Mouse (Mus musculus) frontal cortex, adult (tissue): Measurements from ENCODE around the gene Fermt3.
A peak's percentile ranks its signal among the peaks of the same experiment; 100 is the strongest.
"Not testable (repeated sequence)": the region's sequence is repeated elsewhere in the genome, so short reads cannot be mapped to it uniquely, and the experiment has no call there.

Source experiments
- ATAC-seq: cut with Nextera tagmentation; 2 replicates; pipeline ENCODE4 v1.9.2; 2017; ENCODE audit warnings: mild to moderate bottlenecking, moderate library complexity, mixed read lengths; ENCODE audit not compliant: low TSS enrichment

The Fermt3 gene

DNA sequence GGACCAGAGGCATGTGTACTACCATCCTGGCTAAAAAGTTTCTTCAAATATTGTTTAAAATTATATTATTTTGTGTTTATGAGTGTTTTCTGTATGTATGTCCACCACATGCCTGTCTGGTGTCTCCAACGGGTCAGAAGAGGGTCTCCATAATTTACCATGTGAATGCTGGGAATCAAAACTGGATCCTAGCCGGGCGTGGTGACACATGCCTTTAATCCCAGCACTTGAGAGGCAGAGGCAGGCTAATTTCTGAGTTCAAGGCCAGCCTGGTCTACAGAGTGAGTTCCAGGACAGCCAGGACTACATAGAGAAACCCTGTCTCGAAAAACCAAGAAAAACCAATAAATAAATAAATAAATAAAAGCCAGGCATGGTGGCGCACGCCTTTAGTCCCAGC, 28.1 kb downstream of the Fermt3 start:
- ATAC-seq: not testable (repeated sequence)

DNA sequence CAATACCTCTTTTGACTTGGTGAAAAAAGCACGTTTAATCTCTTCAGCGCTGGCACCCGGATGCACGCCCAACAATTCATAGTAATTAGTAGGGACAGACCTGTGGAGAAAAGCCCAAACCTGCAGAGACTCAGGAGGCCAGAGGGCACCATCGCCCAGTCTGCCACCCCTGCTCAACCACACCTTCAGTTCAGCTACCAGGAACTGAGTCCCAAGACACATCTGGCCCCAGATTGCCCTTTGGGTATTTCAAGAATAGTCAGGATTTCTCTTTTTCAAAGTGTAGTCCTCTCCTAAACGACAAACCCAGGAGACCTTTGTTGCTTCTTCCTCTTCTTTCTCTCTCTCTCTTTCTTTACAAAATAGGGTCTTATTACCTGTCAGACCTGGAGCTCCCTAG, 28.6 kb downstream of the Fermt3 start:
- ATAC-seq: no peak

DNA sequence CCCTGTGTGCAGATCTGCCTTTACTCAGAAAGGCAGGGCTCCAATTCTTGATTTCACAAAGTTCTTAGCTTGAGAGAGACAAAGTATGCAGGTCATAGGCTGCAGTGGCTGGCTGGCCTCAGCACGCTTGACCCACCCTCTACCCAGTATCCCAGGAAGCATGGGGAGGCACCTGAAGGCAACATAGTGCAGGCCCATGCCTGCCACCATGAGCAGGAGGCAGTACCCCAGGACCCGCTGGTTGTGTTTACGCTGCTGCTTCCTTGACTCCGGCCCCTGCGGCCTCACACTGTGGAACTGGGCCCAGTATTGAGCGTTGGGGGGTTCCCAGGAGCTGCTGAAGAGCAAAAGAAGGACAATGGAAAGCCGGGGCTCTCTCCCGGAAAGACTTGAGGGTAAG, 30.0 kb downstream of the Fermt3 start:
- no peak for ATAC-seq

DNA sequence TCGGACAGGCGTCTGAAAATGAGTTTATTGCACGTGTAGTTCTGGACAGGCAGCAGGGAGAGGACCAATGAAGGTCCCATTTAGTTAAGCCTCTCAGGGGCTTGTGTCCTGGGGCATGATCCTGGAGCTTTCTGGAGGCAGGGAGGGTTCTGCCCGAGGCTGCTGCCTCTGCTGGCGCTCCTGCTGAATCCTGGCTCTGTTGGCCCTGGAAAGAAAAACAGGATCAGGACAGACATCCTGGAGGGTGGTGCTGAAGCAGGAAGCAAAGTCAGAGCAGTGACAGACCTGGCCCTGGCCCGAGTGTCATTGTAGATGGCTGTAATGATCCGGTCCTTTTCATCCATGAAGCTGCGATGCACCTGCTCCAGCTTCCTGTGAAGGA, 31.4 kb downstream of the Fermt3 start:
- no peak for ATAC-seq

DNA sequence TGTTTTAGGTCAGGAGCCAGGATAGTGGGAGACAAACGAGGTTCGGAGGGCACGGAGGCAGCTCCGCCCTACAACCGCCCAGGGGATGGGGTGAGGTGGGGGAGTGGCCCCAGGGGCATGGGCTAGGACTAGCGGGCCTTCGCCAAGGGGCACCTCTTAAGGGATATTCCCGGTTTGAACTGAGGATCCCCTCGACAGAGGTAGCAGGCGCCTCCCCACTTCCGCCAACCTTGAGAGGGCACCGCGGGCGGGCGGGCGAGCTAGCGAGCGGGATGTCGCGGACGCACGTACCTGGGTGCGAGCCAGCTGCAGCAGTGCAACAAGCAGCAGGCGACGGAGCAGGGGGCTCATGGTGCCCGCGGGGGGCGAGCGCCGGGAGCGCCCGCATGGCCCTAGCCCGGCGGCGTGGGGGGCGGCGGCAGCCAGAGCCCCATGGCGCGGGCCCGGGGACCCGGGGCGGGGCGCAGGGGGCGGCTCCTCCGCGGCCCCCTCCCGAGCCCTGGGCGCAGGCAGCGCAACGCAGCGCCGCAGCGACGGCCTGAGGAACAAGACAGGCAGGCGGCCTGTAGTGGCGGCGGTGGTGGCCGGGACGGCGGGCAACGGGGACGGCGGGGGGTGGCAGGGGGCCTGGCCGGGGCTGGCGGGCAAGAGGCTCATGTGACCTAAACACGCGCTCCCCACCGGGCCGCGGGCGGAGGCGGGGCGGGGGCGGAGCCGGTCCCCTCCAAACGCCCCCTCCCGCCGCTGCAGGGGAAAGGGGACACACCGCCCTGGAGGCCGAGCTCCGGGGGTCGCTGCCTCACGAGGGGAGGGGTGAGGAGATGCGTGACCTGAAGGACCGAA, 32.0 kb downstream of the Fermt3 start, which contains the start of gene Vegfb:
Gene Vegfb, minus strand, starts transcription at position 591 of the 843 bp plus-strand sequence.
- peak; percentile 18; the same call in 1 of the 2 replicates for ATAC-seq

DNA sequence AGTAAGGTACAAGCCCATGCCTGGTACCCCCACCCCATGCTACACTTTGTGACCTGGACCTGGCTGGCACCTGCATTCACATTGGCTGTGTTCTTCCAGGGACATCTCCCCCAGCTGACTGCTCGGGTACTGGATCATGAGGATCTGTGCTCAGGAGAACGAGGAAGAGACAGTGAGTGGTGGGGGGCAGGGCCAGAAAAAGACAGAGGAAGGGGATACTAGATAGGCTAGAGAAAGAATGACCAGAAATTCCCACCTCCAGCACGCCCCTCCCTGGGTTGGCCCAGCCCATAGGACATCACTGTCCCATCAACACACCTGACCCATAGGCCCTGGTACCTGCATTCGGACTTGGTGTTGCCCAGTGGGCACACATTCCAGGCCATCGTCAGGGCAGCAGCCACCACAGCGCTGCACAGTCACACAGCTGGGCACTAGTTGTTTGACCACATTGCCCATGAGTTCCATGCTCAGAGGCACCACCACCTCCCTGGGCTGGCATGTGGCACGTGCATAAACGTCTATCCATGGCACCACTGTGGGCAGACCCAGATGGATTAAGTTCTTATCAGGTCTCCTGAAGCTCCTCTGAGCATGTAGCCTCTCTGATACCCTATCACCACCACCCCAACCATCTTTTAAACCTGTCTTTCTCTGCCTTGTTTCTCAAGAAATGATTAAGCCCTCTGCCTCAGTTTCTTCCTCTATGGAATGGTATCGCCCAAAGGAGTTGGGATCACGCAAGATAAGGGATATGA, 33.1 kb downstream of the Fermt3 start:
- no peak for ATAC-seq

DNA sequence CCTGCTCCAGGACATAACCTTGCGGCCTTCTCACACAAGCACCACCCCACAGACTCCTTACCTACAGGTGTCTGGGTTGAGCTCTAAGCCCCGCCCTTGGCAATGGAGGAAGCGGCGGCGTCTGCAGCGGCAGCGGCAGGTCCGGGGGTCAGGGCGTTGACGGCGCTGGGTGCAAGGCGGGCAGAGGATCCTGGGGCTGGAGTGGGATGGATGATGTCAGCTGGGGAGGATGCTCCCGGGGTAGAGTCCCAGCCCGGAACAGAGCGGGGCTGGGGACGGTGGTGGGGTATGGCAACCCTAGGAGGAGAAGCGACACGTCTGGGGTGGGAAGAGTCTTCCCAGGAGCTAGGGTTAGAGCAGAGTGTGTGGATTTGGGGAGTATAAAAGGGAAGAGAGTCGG, 34.0 kb downstream of the Fermt3 start:
- ATAC-seq: no peak

DNA sequence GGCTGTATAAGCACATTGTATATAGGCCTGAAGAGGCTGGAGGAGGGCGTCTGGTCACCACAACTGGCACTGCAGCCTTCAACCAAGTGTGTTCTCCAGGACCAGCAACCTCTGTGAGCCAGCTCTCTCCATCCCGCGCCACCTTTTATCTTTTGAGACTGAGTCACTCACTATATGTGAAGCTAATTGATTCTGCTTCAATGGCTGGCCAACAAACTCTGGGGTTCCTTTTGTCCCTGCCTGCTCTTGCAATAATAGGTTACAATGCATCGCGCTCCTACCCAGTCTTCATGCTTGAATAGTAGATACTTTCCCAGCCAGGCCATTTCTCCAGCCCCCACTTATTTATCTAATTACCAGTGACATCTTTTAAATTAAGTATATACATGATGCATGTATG, 35.6 kb downstream of the Fermt3 start:
- no peak for ATAC-seq

DNA sequence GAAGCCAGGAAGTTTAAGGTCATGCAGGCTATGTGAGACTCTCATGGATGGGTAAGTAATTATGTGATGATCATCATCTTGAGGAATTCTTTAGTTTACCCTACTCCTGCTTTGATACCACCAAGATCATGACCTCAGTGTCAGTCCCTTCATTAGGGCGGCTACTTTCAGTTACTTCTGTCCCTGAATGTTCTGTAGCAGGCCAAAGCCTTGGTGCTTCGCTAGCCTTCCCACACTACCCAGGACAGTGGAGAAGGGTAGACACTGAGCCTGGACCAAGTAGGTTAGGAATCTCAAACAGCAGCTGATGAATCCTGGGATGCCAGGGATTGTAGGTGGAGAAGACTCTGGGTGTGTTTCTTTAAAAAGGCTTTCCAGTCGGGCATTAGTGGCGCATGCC, 37.8 kb downstream of the Fermt3 start:
- no peak for ATAC-seq

DNA sequence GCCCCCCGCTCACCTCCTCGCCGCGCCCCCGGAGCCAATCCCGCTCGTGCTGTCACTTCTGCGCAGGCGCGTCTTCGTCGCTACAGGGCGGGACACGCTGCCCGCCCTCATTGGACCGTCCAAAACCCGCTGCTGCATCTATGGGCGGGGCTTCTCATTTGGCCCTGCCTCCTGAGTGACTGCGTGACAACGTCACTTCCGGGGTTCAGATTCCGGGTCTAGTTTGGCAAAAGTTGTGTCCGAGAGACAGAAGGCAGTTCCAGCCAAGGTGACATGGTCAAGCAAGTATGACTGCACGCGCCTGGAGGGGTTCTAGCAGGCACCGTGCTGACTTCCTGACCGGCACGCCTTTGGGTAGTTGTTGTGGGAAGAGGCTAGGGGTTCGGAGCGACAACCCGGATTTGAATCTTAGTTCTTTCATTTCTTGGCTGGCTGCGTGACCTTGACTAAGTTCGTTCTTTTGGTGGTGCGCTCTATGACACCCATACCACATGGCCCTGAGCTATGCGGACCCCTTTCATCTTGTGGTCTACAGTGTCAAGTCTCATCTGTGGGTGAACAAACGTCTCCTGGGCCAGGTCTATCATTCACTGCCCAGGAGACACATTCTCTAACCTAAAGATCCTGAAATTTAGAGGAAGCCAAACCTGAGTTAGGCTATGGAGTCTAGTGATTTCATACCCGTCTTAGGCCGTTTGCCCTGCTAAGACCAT, 38.7 kb downstream of the Fermt3 start, which contains the start of gene Fkbp2:
Gene Fkbp2, minus strand, starts transcription at position 121 of the 713 bp plus-strand sequence.
- peak; percentile 63 for ATAC-seq

DNA sequence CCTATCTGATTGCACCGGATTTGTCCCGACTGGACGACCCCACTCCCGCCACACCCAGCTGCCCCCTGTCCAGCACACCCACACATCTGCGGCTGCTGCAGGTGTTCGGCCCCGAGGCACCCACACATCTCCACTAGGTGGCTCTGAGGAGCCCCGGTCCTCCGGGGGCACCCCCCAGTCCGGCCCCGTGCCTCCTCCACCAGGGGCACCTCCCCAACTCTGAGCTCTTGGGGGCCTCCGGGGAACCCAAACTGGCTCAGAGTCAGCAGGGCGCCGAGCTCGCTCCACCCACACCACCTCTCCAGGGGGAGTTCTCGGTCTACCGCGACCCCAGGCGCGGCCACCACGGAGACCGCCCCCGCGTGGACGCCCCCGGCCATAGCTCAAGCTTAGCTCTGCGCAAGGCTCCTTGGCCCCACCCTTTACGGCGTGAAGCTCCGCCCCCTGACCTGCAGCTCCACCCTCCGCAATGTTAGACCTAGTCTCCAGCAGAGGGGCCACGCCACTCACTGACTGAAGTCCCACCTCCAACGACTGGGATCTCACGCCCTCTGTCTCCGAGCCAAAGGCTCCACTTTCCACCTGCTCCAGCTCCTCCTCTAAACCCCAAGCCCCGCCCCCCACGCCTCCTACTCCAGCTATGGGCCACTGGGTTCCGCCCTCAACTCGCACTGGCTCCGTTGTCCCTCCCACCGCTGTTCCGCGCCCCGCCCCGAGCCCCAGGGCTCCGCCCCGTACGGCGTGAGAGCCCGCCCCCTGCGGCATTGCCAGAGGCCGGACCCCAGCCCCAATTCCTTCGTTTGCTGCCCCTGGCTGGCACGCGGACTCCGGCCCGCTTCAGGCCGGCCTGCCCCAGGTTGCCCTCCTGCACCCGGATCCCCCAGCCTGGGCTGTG, 39.5 kb downstream of the Fermt3 start:
- ATAC-seq: peak; percentile 79

DNA sequence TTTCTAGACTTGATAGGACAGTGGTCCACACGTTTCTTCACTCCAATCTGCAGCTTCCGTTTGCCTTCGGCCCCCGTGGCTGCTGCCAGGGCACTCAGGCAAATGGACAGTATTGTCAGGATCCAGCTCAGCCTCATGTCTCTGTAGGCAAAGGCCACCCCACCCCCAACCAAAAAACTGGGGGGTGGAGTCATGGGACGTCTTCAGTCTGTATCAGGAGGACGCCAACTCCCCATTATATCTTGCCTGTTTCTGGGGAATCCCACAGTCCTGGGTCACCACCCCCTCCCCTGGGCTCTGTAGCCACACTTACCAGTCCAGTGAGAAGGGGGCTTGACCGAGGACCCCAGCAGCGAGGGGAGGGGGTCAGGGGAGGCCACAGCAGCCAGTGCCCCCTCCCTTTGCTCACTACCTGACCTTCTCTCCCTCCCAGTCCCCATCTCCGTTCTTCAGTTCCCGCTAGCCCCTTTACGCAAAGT, 40.2 kb downstream of the Fermt3 start:
- ATAC-seq: no peak

DNA sequence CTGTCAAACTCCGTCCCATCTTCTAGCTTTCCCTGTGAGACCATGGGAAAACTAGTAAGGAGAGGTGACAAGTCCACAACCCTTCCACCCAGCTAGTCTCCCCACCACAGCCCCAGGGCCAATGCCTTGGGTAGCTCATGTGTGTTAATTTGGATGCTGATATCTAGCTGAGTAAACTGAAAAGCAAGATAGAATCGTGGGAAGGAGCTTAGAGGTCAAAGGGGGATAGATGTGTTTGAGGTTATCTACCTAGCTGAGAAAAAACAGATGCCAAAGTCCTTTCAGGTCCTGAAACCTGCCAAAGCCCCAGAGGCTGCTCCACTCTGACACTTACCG, 40.7 kb downstream of the Fermt3 start:
- no peak for ATAC-seq

DNA sequence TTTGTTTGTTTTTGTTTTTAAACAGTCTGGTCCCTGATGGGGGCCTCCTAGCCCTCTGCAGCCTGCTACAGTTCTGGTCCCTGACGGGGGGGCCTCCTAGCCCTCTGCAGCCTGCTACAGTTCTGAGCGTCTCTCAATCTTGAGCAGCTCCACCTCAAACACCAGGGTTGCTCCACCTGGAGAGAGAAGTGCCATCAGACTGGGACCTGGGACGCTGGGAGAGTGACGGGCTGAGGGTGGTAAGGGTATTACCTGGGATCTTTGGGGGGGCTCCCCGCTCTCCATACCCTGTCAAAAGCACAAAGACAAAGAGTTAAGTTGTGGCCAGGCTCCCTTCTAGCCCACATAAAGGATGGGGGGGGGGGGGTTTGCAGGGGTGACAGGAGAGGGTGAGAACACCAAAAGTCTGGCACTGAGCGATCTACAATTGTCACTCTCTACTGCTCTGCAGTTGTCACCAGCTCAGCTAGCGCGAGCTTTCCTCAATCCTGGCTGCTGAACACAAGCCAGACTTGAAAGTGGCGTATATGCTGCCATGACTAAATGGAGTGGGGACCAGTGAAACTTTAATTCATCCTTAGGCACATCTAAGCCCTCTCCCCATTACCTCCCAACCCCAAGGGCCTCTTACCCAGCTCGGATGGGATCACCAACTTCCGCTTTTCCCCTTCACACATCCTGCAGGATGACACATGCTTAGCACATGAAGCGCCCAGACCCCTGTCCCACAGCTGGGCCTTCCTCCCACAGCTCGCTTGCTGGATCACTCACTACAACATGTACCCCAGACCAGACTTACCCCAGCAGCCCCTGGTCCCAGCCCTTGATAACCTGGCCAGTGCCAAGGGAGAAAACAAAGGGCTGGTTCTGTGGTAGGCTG, 41.3 kb downstream of the Fermt3 start:
- ATAC-seq: no peak

DNA sequence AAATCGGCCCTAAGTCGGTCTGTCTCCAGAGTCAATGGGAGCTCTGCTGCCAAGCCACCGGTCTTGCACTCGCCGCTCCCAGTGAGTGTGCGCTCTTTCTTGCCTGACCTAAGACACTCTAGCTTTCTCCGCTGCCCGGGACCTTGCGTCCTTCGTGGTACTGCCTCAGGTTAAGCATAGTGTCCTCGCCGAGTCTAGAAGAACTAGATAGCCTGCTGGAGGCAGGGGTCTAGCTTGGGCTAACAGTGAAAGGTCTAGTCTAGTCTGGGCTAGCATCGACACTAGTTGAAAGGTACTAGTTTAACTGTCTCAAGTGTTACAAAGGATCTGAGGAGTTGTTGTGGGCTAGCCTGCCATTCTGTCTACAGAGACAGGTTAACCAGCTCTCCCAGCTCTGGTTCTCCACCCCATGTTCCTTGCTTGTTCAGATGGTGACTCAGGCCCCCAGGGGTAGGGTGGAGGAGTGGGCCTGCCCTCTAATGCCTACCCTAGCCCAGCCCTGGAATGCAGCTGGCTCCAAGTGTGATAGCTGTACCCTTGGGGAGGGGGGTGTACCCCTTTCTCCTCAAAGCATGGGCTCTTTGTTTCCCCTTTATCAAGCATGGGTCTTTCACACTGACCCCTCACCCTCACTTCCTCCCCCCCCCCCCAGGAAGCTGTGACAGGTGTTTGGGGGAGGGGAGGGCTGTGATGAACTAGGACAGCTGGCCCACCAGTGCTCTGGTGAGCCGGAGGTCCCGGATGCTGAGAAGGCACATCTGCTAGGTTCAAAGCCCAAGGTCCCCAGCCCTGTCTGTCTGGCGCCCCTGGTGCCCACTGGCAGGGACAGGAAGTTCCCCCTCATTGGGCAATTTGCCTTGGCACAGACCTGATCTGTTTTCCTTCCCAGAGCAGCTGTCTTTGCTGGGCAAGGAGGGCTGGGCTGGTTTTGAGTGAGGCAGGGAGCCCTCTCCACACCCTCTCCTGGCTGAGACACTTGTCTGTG, 43.4 kb downstream of the Fermt3 start, which contains the start of gene Plcb3:
Gene Plcb3, minus strand, starts transcription at position 934 of the 985 bp plus-strand sequence.
- ATAC-seq: no peak

DNA sequence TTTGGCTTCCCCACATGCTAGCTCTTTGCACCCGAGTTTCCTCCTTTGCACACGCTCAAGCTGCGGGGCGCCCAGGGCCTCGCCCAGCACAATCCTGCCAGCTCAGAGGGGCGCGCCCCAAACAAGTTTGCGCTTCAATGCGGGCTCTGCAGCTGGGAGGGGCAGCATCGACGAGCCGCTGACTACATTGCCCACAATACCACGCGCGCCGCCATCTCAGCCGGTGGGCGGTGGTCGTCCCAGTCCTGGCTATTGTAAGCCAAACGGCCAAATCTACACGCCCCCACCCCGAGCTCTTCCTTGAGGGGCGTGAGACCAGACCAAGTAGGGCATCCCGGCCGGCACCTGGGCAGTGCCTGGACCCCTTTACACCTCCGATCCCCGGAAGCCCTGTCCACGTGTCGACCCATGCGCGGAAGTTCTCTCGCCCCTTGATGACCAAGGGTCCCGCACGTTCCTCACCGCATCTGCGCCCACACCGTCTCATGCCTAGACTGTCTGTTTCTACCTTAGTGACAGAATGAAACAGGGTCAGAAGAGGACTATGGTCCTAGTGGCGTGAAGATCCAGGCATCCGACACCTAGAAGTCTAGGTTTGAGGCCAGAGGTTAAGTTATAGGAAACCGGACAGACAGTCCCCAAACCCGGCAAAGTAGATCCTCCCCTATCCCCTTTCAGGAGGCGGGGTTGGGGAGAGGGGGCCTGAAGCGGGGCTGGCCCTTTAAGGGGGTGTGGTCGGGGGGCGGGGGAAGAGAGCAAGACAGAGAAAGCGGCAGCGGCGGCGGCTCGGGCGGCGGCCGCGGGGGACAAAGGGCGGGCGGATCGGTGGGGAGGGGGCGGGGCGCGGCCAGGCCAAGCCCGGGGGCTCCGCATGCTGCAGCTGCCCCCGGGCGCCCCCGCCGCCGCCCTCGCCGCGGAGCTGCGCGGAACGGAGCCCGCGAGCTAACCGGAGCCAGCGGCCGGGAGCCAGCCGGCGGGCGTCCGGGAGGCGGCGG, 44.8 kb downstream of the Fermt3 start, which contains the start of gene Ppp1r14b:
Gene Ppp1r14b, plus strand, starts transcription at position 758 of the 995 bp plus-strand sequence.
- peak; percentile 42; the same call in 1 of the 2 replicates for ATAC-seq

DNA sequence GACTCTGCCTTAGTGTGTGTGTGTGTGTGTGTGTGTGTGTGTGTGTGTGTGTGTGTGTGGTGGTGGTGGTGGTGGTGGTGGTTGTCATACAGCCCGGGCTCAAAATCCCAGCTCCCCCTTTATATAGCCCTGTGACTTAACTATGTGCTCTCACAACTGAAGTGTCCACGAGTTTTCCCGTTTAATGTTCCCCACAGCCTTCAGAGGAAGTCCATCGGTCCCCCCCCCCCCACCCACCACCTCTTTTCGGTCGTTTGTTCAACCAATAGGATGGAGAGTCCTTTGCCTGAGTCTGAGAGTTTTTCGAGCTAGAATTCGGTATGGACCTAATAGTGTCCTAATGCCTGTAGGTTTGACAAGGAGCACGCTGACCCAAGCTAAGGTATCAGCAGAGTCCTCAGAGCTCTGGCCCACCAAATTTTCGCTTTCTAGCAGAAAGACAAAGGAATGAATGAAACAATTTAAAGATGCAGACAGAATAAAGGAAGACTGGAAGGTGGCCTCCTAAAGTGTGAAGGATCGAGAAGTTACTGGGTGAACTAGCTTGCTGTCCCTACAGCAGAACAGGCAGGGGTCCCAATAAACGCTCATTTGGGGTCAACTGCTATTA, 45.6 kb downstream of the Fermt3 start:
- no peak for ATAC-seq
